Comparison of ENCODE assay signal across 8 mouse cellular contexts in genomic region chr6:86524879-86525645, GRCm38 (mm10). TPM values are rescaled to one million over a fixed set of nuclear protein-coding genes. Genes with fewer than 3 reads are reported as not detected.
DNase-seq lines count a peak whose midpoint lies in the region; ATAC-seq lines count a peak whose summit lies in the region.

No protein-coding gene starts in this region.

- no peaks in the 10 kb centered on the region for H3K27me3 ChIP-seq in kidney, embryonic 14.5 days (ENCODE audit: control insufficient read depth, insufficient read depth, low read length)
- H3K27me3 ChIP-seq in liver, embryonic 12.5 days (replicated peaks), result no peaks in the 10 kb centered on the region
- H3K27me3 ChIP-seq in stomach, embryonic 15.5 days (replicated peaks), result no peaks in the 10 kb centered on the region

- peak; percentile 56 for DNase-seq in embryo, embryonic 10 days (ENCODE audit: low spot score)
- DNase-seq in embryo, embryonic 9.5 days (ENCODE audit: extremely low spot score), result no peak
- DNase-seq in embryo, embryonic 11 days, result peak; percentile 49
- peak; percentile 48 to 60 for DNase-seq in gastrocnemius, postnatal 4 days (ENCODE audit: low spot score in 2 of 2)

- H3K4me1 ChIP-seq in kidney, embryonic 14.5 days (ENCODE audit: control insufficient read depth, insufficient read depth, low read length), result peaks cover 15% of the 10 kb centered on the region; the same call in 1 of the 2 replicates
- H3K4me1 ChIP-seq in liver, embryonic 12.5 days, result peaks cover 31% of the 10 kb centered on the region
- H3K4me1 ChIP-seq in stomach, embryonic 15.5 days, result peaks cover 7% of the 10 kb centered on the region

- peak overlapping the region; percentile 100 for H3K27ac ChIP-seq in kidney, embryonic 14.5 days (ENCODE audit: low read depth, low read length)
- H3K27ac ChIP-seq in liver, embryonic 12.5 days, result peak overlapping the region; percentile 99
- H3K27ac ChIP-seq in stomach, embryonic 15.5 days, result peak overlapping the region; percentile 99

- 0% methylated on average over 51 of the region's 51 CpGs for WGBS in kidney, embryonic 14.5 days
- under 1% methylated on average over 51 of the region's 51 CpGs for WGBS in liver, embryonic 12.5 days (ENCODE audit: insufficient replicate concordance)
- WGBS in stomach, embryonic 15.5 days, result under 1% methylated on average over 51 of the region's 51 CpGs

- peak; percentile 10 for ATAC-seq in kidney, embryonic 14.5 days (ENCODE audit: low FRiP score, low TSS enrichment)
- ATAC-seq in liver, embryonic 12.5 days, result peak; percentile 75
- ATAC-seq in monocyte, adult 5-6 weeks (replicated peaks; ENCODE audit: insufficient number of reproducible peaks, low FRiP score, low TSS enrichment, poor library complexity, severe bottlenecking), result peak; percentile 4; the same call in 1 of the 2 replicates
- ATAC-seq in stomach, embryonic 15.5 days (ENCODE audit: insufficient read depth, low FRiP score, low read depth), result 0 out of 2 replicates have a peak, but pooled peaks have one; percentile 20

- peak overlapping the region; percentile 98 for H3K9ac ChIP-seq in kidney, embryonic 14.5 days (ENCODE audit: low read depth, low read length)
- peak overlapping the region; percentile 96 for H3K9ac ChIP-seq in liver, embryonic 12.5 days
- H3K9ac ChIP-seq in stomach, embryonic 15.5 days, result peak overlapping the region; percentile 89

- H3K36me3 ChIP-seq in kidney, embryonic 14.5 days (ENCODE audit: control insufficient read depth, insufficient read depth, low read length), result peaks cover 15% of the 10 kb centered on the region
- peaks cover 43% of the 10 kb centered on the region for H3K36me3 ChIP-seq in liver, embryonic 12.5 days
- peaks cover 6% of the 10 kb centered on the region; the same call in 1 of the 2 replicates for H3K36me3 ChIP-seq in stomach, embryonic 15.5 days

- peak overlapping the region; percentile 83 for H3K4me2 ChIP-seq in kidney, embryonic 14.5 days (replicated peaks; ENCODE audit: low read depth, low read length)
- peak overlapping the region; percentile 95 for H3K4me2 ChIP-seq in liver, embryonic 12.5 days
- H3K4me2 ChIP-seq in stomach, embryonic 15.5 days, result peak overlapping the region; percentile 61

- peak overlapping the region; percentile 71 for H3K4me3 ChIP-seq in kidney, embryonic 14.5 days (ENCODE audit: low read length)
- H3K4me3 ChIP-seq in liver, embryonic 12.5 days, result peak overlapping the region; percentile 90
- H3K4me3 ChIP-seq in stomach, embryonic 15.5 days (replicated peaks), result peak overlapping the region; percentile 84

- H3K9me3 ChIP-seq in kidney, embryonic 14.5 days (ENCODE audit: control insufficient read depth, low read length), result no peaks in the 10 kb centered on the region
- no peaks in the 10 kb centered on the region for H3K9me3 ChIP-seq in liver, embryonic 12.5 days (replicated peaks)
- no peaks in the 10 kb centered on the region for H3K9me3 ChIP-seq in stomach, embryonic 15.5 days

RNA-seq across cellular contexts. Expression of gene Pcbp1, which starts 1.1 kb away (rescaled TPM):
- total RNA-seq in gastrocnemius, postnatal 4 days (2021), result 100 to 1,000 TPM; 235 to 247 TPM
- polyA plus RNA-seq in kidney, embryonic 14.5 days (2014; fragmentation: Nextera tagmentation; extraction: Ambion mirVana), result 475 and 492 TPM in 2 replicates
- 465 and 466 TPM in 2 replicates for polyA plus RNA-seq in liver, embryonic 12.5 days (2016; fragmentation: Nextera tagmentation; extraction: Ambion mirVana)
- 36.4 to 57.1 TPM (median 52.3 TPM) in 3 replicates for total RNA-seq in monocyte, adult 5-6 weeks (2017)
- 518 and 529 TPM in 2 replicates for polyA plus RNA-seq in stomach, embryonic 15.5 days (2015; fragmentation: Nextera tagmentation; extraction: Ambion mirVana)

Comparison
In these comparisons a context has a peak if more than half of its experiments do, and no peak if none do; other contexts are left out.
1. ATAC-seq: peak in every context shown above with its lines; median percentile 75 in liver, embryonic 12.5 days; 20 in stomach, embryonic 15.5 days; 10 in kidney, embryonic 14.5 days; 4 in monocyte, adult 5-6 weeks.